Mouse (Mus musculus) lung, embryonic 16.5 days (tissue): ENCODE results near the gene Ddx50. TPM values are rescaled to one million over a fixed set of nuclear protein-coding genes. Genes with fewer than 3 reads are reported as not detected.

Experiments used
- ATAC-seq: fragments of 200-750 bp; cut with Nextera tagmentation; 2 replicates; pipeline ENCODE4 v1.8.0; 2017; ENCODE audit warnings: low read depth, mild to moderate bottlenecking, moderate library complexity
- H3K27ac ChIP-seq: fragments of 300-500 bp; sonication (generic); 2 replicates; pipeline ENCODE4 v1.5.1; 2014; ENCODE audit warnings: mild to moderate bottlenecking, control low read depth, low read length
- H3K27me3 ChIP-seq: fragments of 300-500 bp; sonication (generic); 2 replicates; pipeline ENCODE4 v1.6.1; 2014; ENCODE audit warnings: low read depth, low read length, mixed read lengths; ENCODE audit not compliant: control insufficient read depth, insufficient read depth
- H3K36me3 ChIP-seq: fragments of 300-500 bp; sonication (generic); 2 replicates; pipeline ENCODE4 v1.6.1; 2014; ENCODE audit warnings: low read length; ENCODE audit not compliant: control insufficient read depth, insufficient read depth
- H3K4me1 ChIP-seq: fragments of 300-500 bp; sonication (generic); replicated peaks from 2 replicates; pipeline ENCODE4 v1.6.1; 2014; ENCODE audit warnings: low read length, mixed read lengths; ENCODE audit not compliant: control insufficient read depth, insufficient read depth
- H3K4me2 ChIP-seq: fragments of 300-500 bp; sonication (generic); 2 replicates; pipeline ENCODE4 v1.6.1; 2014; ENCODE audit warnings: low read depth, low read length, control low read depth
- H3K4me3 ChIP-seq: fragments of 300-500 bp; sonication (generic); 2 replicates; pipeline ENCODE4 v1.5.1; 2014; ENCODE audit warnings: mild to moderate bottlenecking, low read length, control low read depth
- H3K9ac ChIP-seq: fragments of 300-500 bp; sonication (generic); 2 replicates; pipeline ENCODE4 v1.6.1; 2014; ENCODE audit warnings: low read length, control low read depth
- H3K9me3 ChIP-seq: fragments of 300-500 bp; sonication (generic); 2 replicates; pipeline ENCODE4 v1.6.1; 2016; ENCODE audit warnings: low read length; ENCODE audit not compliant: control insufficient read depth
- WGBS: fragments of 180-500 bp; shearing (Covaris S2); extraction: QIAGEN DNeasy Blood & Tissue Kit; methylation state at CpG from one replicate; pipeline ENCODE4 v1.1.7; 2014; 5-methylcytosine and 5-hydroxymethylcytosine counted together
- microRNA-seq: library from miRNA; unstranded; fragments of <30 nt; microRNA quantifications from one replicate; pipeline ENCODE4, GENCODE M21; 2016
- polyA plus RNA-seq: library from polyadenylated mRNA; unstranded; fragments of >200 nt; fragmentation: Nextera tagmentation; extraction: Ambion mirVana; gene quantifications from 2 replicates; pipeline ENCODE4 v1.2.1, GENCODE M21; 2015

Ddx50 gene
- polyA plus RNA-seq, 1 experiment from 2014 or later, result 120 TPM

GRCm38 (mm10) chr10:62568861-62569260 lies 82.2 kb downstream of the Ddx50 start:
- Histone ChIP-seq H3K36me3 (peaks cover 43% of the 10 kb centered on the region), H3K9ac (no peak overlapping the region), H3K4me2 (no peak overlapping the region), H3K27me3 (no peaks in the 10 kb centered on the region), H3K9me3 (no peaks in the 10 kb centered on the region), H3K4me1 (no peaks in the 10 kb centered on the region), H3K27ac (no peak overlapping the region), H3K4me3 (no peak overlapping the region)
- 86% methylated on average over 4 of the region's 4 CpGs for whole genome bisulfite sequencing
- ATAC-seq, result no peak

Small RNA genes lying within 50 kb of the gene (microRNA-seq; reads per million reads assigned to microRNA genes)
- gene Mir7215, result not detected

Other genes starting within 250 kb of the Ddx50 start
- gene Hkdc1, start 228.7 kb downstream of the Ddx50 start, polyA plus RNA-seq, result 4.3 and 4.4 TPM in 2 replicates
- 0.50 and 0.55 TPM in 2 replicates for gene 4930507D05Rik, start 201.7 kb downstream of the Ddx50 start, polyA plus RNA-seq
- 22.2 and 24.2 TPM in 2 replicates for gene Supv3l1, start 201.5 kb downstream of the Ddx50 start, polyA plus RNA-seq
- 81.6 and 86.1 TPM in 2 replicates for gene Vps26a, start 164.4 kb downstream of the Ddx50 start, polyA plus RNA-seq
- gene Srgn, start 123.8 kb downstream of the Ddx50 start, polyA plus RNA-seq, result 52.4 and 54.1 TPM in 2 replicates
- 32.1 and 34.8 TPM in 2 replicates for gene Kif1bp, start 72.8 kb downstream of the Ddx50 start, polyA plus RNA-seq
- 14.2 and 17.4 TPM in 2 replicates for gene Ddx21, start 48.9 kb downstream of the Ddx50 start, polyA plus RNA-seq
- 4.6 and 5.7 TPM in 2 replicates for gene Stox1, start 74.9 kb upstream of the Ddx50 start, polyA plus RNA-seq
- gene Ccar1, start 141.1 kb upstream of the Ddx50 start, polyA plus RNA-seq, result 125 and 130 TPM in 2 replicates